Mouse (Mus musculus) kidney, embryonic 16.5 days (tissue): Measurements from ENCODE around the gene Fstl1. TPM values are rescaled to one million over a fixed set of nuclear protein-coding genes. Genes with fewer than 3 reads are reported as not detected.

Experiments
- ATAC-seq: fragments of 200-750 bp; cut with Nextera tagmentation; 2 replicates; pipeline ENCODE4 v1.8.0; 2017; ENCODE audit warnings: moderate TSS enrichment; ENCODE audit not compliant: low FRiP score, low TSS enrichment
- H3K27ac ChIP-seq: fragments of 300-500 bp; sonication (generic); 2 replicates; pipeline ENCODE4 v1.5.1; 2014; ENCODE audit warnings: low read length
- H3K27me3 ChIP-seq: fragments of 300-500 bp; sonication (generic); 2 replicates; pipeline ENCODE4 v1.6.1; 2014; ENCODE audit warnings: low read length, control low read depth, mixed read lengths; ENCODE audit not compliant: insufficient read depth
- H3K36me3 ChIP-seq: fragments of 300-500 bp; sonication (generic); 2 replicates; pipeline ENCODE4 v1.6.1; 2014; ENCODE audit warnings: low read length, control low read depth, mixed read lengths; ENCODE audit not compliant: insufficient read depth
- H3K4me1 ChIP-seq: fragments of 300-500 bp; sonication (generic); 2 replicates; pipeline ENCODE4 v1.6.1; 2014; ENCODE audit warnings: low read length, control low read depth, mixed read lengths; ENCODE audit not compliant: insufficient read depth
- H3K4me2 ChIP-seq: fragments of 300-500 bp; sonication (generic); replicated peaks from 2 replicates; pipeline ENCODE4 v1.6.1; 2014; ENCODE audit warnings: low read depth, low read length
- H3K4me3 ChIP-seq: fragments of 300-500 bp; sonication (generic); 2 replicates; pipeline ENCODE4 v1.5.1; 2014; ENCODE audit warnings: mild to moderate bottlenecking, low read length
- H3K9ac ChIP-seq: fragments of 300-500 bp; sonication (generic); replicated peaks from 2 replicates; pipeline ENCODE4 v1.6.1; 2014; ENCODE audit warnings: low read length
- H3K9me3 ChIP-seq: fragments of 300-500 bp; sonication (generic); 2 replicates; pipeline ENCODE4 v1.6.1; 2016; ENCODE audit warnings: low read length, control low read depth
- WGBS: fragments of 180-500 bp; shearing (Covaris S2); extraction: QIAGEN DNeasy Blood & Tissue Kit; methylation state at CpG from one replicate; pipeline ENCODE4 v1.1.7; 2014; 5-methylcytosine and 5-hydroxymethylcytosine counted together
- polyA plus RNA-seq: library from polyadenylated mRNA; unstranded; fragments of >200 nt; fragmentation: Nextera tagmentation; extraction: Ambion mirVana; gene quantifications from 2 replicates; pipeline ENCODE4 v1.2.1, GENCODE M21; 2015

Fstl1 gene
- polyA plus RNA-seq, 1 experiment from 2014 or later = 680 TPM

- Histone ChIP-seq H3K9me3 (no peaks in the 10 kb centered on the region; the same call in 1 of the 2 replicates), H3K9ac (no peak overlapping the region), H3K4me3 (no peak overlapping the region), H3K4me2 (no peak overlapping the region), H3K27me3 (no peaks in the 10 kb centered on the region), H3K4me1 (peaks cover 9% of the 10 kb centered on the region), H3K36me3 (no peaks in the 10 kb centered on the region), H3K27ac (no peak overlapping the region)
- 76% methylated on average over 8 of the region's 8 CpGs for WGBS
- ATAC-seq = no peak
Measured at GRCm38 (mm10) chr16:37857495-37857894, 80.8 kb downstream of the Fstl1 start.

- Histone ChIP-seq H3K4me3 (no peak overlapping the region), H3K27ac (0 out of 2 replicates have a peak overlapping the region, but pooled peaks have one; percentile 17), H3K9ac (no peak overlapping the region), H3K9me3 (no peaks in the 10 kb centered on the region; the same call in 1 of the 2 replicates), H3K27me3 (no peaks in the 10 kb centered on the region), H3K4me1 (no peaks in the 10 kb centered on the region), H3K36me3 (no peaks in the 10 kb centered on the region), H3K4me2 (no peak overlapping the region)
- ATAC-seq = 0 out of 2 replicates have a peak, but pooled peaks have one; percentile 36
- WGBS = 63% methylated on average over 7 of the region's 7 CpGs
Measured at GRCm38 (mm10) chr16:37860213-37860612, 83.5 kb downstream of the Fstl1 start.

- no peak for ATAC-seq
- no peak within 1 kb of the TSS for H3K9ac ChIP-seq
- 84% methylated on average over 7 of the region's 7 CpGs for whole genome bisulfite sequencing
- no peak within 1 kb of the TSS for H3K4me3 ChIP-seq
- no peak within 1 kb of the TSS for H3K4me2 ChIP-seq
- no peaks in the 10 kb centered on the region for H3K27me3 ChIP-seq
- no peaks in the 10 kb centered on the region; the same call in 1 of the 2 replicates for H3K9me3 ChIP-seq
- no peaks in the 10 kb centered on the region for H3K4me1 ChIP-seq
- no peaks in the 10 kb centered on the region for H3K36me3 ChIP-seq
- H3K27ac ChIP-seq = 0 out of 2 replicates have a peak within 1 kb of the TSS, but pooled peaks have one; percentile 17
Measured at GRCm38 (mm10) chr16:37861029-37861428, 84.4 kb downstream of the Fstl1 start, which contains the start of gene Gm36028. TSS of gene Gm36028 (minus strand) at chr16:37861146.

- no peak for ATAC-seq
- Histone ChIP-seq H3K27ac (no peak overlapping the region), H3K4me2 (no peak overlapping the region), H3K9ac (no peak overlapping the region), H3K36me3 (no peaks in the 10 kb centered on the region), H3K4me3 (no peak overlapping the region), H3K27me3 (no peaks in the 10 kb centered on the region), H3K9me3 (no peaks in the 10 kb centered on the region; the same call in 1 of the 2 replicates), H3K4me1 (no peaks in the 10 kb centered on the region)
- 74% methylated on average over 3 of the region's 3 CpGs for WGBS
Measured at GRCm38 (mm10) chr16:37863876-37864275, 87.2 kb downstream of the Fstl1 start.

- H3K4me3 ChIP-seq = no peak overlapping the region
- H3K36me3 ChIP-seq = no peaks in the 10 kb centered on the region
- no peaks in the 10 kb centered on the region; the same call in 1 of the 2 replicates for H3K9me3 ChIP-seq
- H3K9ac ChIP-seq = no peak overlapping the region
- H3K4me2 ChIP-seq = no peak overlapping the region
- WGBS = 82% methylated on average over 9 of the region's 9 CpGs
- no peak for ATAC-seq
- peaks cover 12% of the 10 kb centered on the region for H3K4me1 ChIP-seq
- H3K27me3 ChIP-seq = no peaks in the 10 kb centered on the region
- H3K27ac ChIP-seq = no peak overlapping the region
Measured at GRCm38 (mm10) chr16:37865841-37866240, 89.2 kb downstream of the Fstl1 start.

- H3K27ac ChIP-seq = peak within 1 kb of the TSS; percentile 98
- ATAC-seq = peak; percentile 94
Measured at GRCm38 (mm10) chr16:37867791-37868505, 91.3 kb downstream of the Fstl1 start, which contains the start of gene Lrrc58. TSS of gene Lrrc58 (plus strand) at chr16:37868389.

GRCm38 (mm10) chr16:37868506-37869469 lies 92.1 kb downstream of the Fstl1 start:
- under 1% methylated on average over 66 of the region's 87 CpGs for WGBS
- Histone ChIP-seq H3K9me3 (no peaks in the 10 kb centered on the region), H3K4me3 (peak overlapping the region; percentile 98), H3K27ac (peak overlapping the region; percentile 98), H3K4me2 (peak overlapping the region; percentile 67), H3K9ac (peak overlapping the region; percentile 100), H3K27me3 (no peaks in the 10 kb centered on the region), H3K36me3 (no peaks in the 10 kb centered on the region), H3K4me1 (peaks cover 28% of the 10 kb centered on the region)
- ATAC-seq = peak; percentile 74

More at GRCm38 (mm10) chr16:37867791-37868505, 91.3 kb downstream of the Fstl1 start, which contains the start of gene Lrrc58:
- Histone ChIP-seq H3K4me2 (peak within 1 kb of the TSS; percentile 67), H3K9me3 (no peaks in the 10 kb centered on the region), H3K27me3 (no peaks in the 10 kb centered on the region), H3K4me1 (peaks cover 28% of the 10 kb centered on the region), H3K4me3 (peak within 1 kb of the TSS; percentile 98), H3K36me3 (no peaks in the 10 kb centered on the region), H3K9ac (peak within 1 kb of the TSS; percentile 100)
- under 1% methylated on average over 81 of the region's 86 CpGs for WGBS

GRCm38 (mm10) chr16:37869470-37870231 lies 93.0 kb downstream of the Fstl1 start:
- 11% methylated on average over 4 of the region's 4 CpGs for WGBS
- Histone ChIP-seq H3K4me1 (peaks cover 29% of the 10 kb centered on the region), H3K36me3 (no peaks in the 10 kb centered on the region), H3K4me3 (peak overlapping the region; percentile 98), H3K9ac (peak overlapping the region; percentile 100), H3K27ac (peak overlapping the region; percentile 98), H3K9me3 (no peaks in the 10 kb centered on the region), H3K27me3 (no peaks in the 10 kb centered on the region), H3K4me2 (peak overlapping the region; percentile 67)
- no peak for ATAC-seq
